Mouse (Mus musculus): ENCODE data around the gene Sdsl.

DNA sequence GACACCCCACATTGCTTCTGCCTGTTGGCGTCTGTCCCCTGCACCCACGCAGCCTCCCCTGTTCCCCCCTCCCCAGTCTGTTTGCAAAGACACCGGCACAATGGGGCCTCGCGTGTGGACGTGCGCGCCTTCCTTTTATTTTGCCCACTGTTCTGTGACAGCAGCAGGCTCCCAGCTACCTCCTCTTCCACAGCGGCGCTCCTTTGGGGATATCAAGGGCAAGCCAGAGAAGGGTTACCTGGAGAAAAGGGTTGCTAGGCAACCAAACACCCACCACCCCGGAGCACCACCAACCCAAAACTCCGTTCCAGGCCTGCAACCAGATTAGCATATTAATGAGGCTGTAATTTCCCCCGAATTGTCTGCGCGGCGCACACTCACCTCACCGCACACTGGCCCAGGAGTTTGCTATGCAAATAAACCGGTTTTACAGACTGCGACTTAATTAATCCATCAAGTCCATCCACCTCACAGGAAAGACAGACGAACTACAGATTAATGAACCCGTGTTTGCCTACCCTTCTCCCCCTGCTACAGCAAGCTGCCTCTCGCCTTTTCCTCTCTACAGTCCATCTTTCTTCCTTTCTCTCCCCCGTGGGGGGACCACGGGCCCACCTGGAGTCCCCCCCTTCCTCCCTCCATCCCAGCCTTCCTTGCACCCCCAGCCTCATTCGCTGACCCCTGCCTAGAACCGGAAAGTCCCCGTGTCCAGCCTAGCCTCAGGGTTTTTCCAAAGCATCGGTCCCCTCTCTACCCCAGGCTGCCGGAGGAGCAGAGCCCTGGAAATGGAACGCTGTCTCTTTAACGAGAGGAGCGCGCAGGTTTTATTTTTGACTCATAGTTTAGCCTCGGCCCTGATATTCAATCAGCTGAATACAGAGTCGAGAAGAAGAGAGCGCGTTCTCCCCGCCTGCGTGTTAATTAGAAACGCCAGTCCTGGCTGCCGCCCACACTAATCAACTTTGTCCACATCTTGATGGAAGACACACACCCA lies 62.9 kb downstream of the Sdsl start:
- TF ChIP-seq EP300 (IDR thresholded peaks at IDR 0.05; ENCODE audit: low read depth) (no peak), CTCF (IDR thresholded peaks at IDR 0.05; ENCODE audit: low read depth) (no peak)
